Mouse (Mus musculus) hindbrain, embryonic 11.5 days (tissue): Measurements from ENCODE around the gene Kank1. TPM values are rescaled to one million over a fixed set of nuclear protein-coding genes. Genes with fewer than 3 reads are reported as not detected.
A peak's percentile ranks its signal among the peaks of the same experiment; 100 is the strongest.

Experiments
- ATAC-seq: fragments of 200-750 bp; cut with Nextera tagmentation; 2 replicates; pipeline ENCODE4 v1.8.0; 2017; ENCODE audit warnings: mild to moderate bottlenecking, moderate TSS enrichment, moderate library complexity; ENCODE audit not compliant: low FRiP score
- DNase-seq: peaks from one replicate; pipeline ENCODE4 v3.0.0-alpha.2; 2015; ENCODE audit warnings: low spot score
- H3K27ac ChIP-seq: fragments of 300-500 bp; sonication (generic); 2 replicates; pipeline ENCODE4 v1.5.1; 2014; ENCODE audit warnings: mild to moderate bottlenecking, low read depth, low read length
- H3K27me3 ChIP-seq: fragments of 300-500 bp; sonication (generic); 2 replicates; pipeline ENCODE4 v1.6.1; 2014; ENCODE audit warnings: mild to moderate bottlenecking, low read length, moderate library complexity, mixed read lengths; ENCODE audit not compliant: control insufficient read depth, insufficient read depth
- H3K36me3 ChIP-seq: fragments of 300-500 bp; sonication (generic); 2 replicates; pipeline ENCODE4 v1.6.1; 2014; ENCODE audit warnings: mild to moderate bottlenecking, low read length, moderate library complexity, mixed read lengths; ENCODE audit not compliant: control insufficient read depth, insufficient read depth
- H3K4me1 ChIP-seq: fragments of 300-500 bp; sonication (generic); replicated peaks from 2 replicates; pipeline ENCODE4 v1.6.1; 2014; ENCODE audit warnings: low read length, mixed read lengths; ENCODE audit not compliant: control insufficient read depth, insufficient read depth
- H3K4me2 ChIP-seq: fragments of 300-500 bp; sonication (generic); replicated peaks from 2 replicates; pipeline ENCODE4 v1.6.1; 2014; ENCODE audit warnings: mild to moderate bottlenecking, low read depth, low read length
- H3K4me3 ChIP-seq: fragments of 300-500 bp; sonication (generic); 2 replicates; pipeline ENCODE4 v1.5.1; 2014; ENCODE audit warnings: low read depth, low read length
- H3K9ac ChIP-seq: fragments of 300-500 bp; sonication (generic); 2 replicates; pipeline ENCODE4 v1.6.1; 2014; ENCODE audit warnings: low read depth, low read length
- H3K9me3 ChIP-seq: fragments of 300-500 bp; sonication (generic); 2 replicates; pipeline ENCODE4 v1.6.1; 2016; ENCODE audit warnings: low read length; ENCODE audit not compliant: control insufficient read depth
- WGBS: fragments of 180-500 bp; shearing (Covaris S2); extraction: QIAGEN DNeasy Blood & Tissue Kit; methylation state at CpG from one replicate; pipeline ENCODE4 v1.1.7; 2014; 5-methylcytosine and 5-hydroxymethylcytosine counted together
- polyA plus RNA-seq: library from polyadenylated mRNA; unstranded; fragments of >200 nt; fragmentation: Nextera tagmentation; extraction: Ambion mirVana; gene quantifications from 2 replicates; pipeline ENCODE4 v1.2.1, GENCODE M21; 2014

The Kank1 gene
- polyA plus RNA-seq, 1 experiment from 2014 or later: 12.0 TPM

DNA sequence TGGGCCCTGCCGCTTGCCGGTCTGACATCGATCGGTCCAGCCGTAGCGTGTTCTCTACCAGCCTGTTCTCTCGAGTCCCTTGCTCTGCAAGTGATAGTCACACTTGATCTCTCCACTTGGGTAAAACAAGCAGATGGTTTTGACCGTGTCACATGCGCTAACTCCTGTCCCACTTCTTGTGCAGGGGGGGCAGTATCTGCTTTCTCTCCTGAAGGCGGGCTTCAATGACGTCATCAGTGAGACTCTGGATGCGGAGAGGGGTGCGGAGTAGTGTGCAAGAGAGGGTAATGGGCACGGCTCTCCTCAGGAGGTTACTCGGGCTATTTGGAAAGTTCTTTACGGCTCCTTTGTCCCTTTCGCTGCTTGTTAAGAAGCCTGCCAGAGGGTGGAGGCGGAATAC is 151.1 kb downstream of the Kank1 start:
- ATAC-seq (no peak), DNase-seq (no peak)
- no peak overlapping the region for H3K4me3 ChIP-seq
- no peaks in the 10 kb centered on the region for H3K27me3 ChIP-seq
- no peak overlapping the region for H3K27ac ChIP-seq
- H3K9ac ChIP-seq: no peak overlapping the region
- no peak overlapping the region for H3K4me2 ChIP-seq
- no peaks in the 10 kb centered on the region for H3K4me1 ChIP-seq
- H3K36me3 ChIP-seq: no peaks in the 10 kb centered on the region
- WGBS: 88% methylated on average over 18 of the region's 18 CpGs
- no peaks in the 10 kb centered on the region for H3K9me3 ChIP-seq

DNA sequence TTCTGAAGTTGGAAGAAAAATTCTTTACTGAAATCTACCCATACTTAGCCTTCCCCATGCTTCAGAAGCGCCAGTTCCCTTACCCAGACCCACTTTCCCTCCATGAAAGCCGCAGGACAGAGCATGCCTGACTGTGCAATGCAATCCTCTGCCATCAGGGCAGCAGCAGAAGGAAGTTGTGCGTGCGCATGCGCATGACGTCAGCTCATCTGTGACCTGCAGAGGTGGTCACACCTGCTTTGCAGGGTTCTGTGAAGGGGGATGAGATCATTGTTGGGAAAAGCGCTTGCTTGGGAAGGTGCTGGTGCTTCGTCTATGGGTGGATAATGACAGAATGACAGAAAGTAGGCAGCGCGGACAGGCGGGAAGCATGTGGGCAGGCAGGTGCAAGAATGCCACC is 155.4 kb downstream of the Kank1 start:
- WGBS: 92% methylated on average over 11 of the region's 11 CpGs

DNA sequence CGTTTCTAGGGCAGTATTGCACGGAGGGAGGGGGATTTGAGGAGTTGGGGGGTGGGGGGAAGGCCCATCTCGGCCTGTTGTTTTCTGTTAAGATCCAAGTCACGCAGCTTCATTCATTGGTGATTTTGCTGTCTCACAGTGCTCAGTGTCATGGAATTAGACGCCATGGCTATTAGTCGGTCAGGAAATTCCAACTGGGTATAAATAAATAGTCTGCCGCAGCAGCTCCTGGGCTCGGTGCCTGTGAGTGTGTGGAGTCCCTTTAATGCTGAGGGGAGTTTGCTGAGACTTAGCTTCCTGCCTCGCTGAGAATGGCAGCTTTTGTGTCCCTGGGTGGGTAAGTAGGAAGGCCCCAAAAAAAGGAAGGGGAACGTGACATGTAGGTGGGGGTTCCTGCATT is 158.3 kb downstream of the Kank1 start:
- Histone ChIP-seq H3K27ac (peak overlapping the region; percentile 47; the same call in 1 of the 2 replicates), H3K9ac (no peak overlapping the region), H3K4me3 (no peak overlapping the region), H3K36me3 (no peaks in the 10 kb centered on the region), H3K4me1 (peaks cover 8% of the 10 kb centered on the region; the same call in 1 of the 2 replicates), H3K27me3 (no peaks in the 10 kb centered on the region), H3K9me3 (no peaks in the 10 kb centered on the region), H3K4me2 (no peak overlapping the region)
- ATAC-seq (peak; percentile 54), DNase-seq (peak; percentile 26)
- 38% methylated on average over 10 of the region's 10 CpGs for WGBS

More for the DNA sequence above, 155.4 kb downstream of the Kank1 start:
- Histone ChIP-seq H3K4me2 (no peak overlapping the region), H3K36me3 (no peaks in the 10 kb centered on the region), H3K4me3 (no peak overlapping the region), H3K9me3 (no peaks in the 10 kb centered on the region), H3K27me3 (no peaks in the 10 kb centered on the region), H3K9ac (no peak overlapping the region), H3K4me1 (no peaks in the 10 kb centered on the region; the same call in 1 of the 2 replicates), H3K27ac (no peak overlapping the region)
- no peak for DNase-seq
- no peak for ATAC-seq

DNA sequence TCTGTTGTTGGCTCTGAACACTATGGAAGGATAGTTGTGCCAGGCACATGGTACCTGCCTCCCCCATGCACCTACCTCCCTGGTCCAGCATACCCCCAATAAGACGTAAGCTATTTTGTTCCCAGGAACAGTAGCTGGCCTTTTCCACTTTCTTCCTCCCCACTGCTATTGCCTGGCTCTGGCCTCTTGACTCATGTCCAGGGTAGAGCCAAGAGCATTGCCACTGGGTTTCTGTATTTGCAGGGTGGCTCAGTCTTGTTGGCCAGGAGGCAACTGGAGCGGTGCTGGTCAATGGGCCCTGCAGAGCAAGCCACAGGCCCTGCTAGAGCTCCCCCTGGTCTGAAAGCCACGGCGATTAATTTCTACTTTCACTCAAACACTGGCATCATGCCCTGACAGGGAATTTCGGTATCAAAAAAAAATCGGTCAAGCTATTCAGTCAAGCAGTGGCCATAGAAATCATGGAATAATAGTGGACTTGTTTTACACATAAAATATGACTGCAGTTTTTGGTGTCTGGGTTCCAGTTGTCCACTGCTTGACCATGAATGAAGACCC is 160.0 kb downstream of the Kank1 start:
- DNase-seq (no peak), ATAC-seq (no peak)
- 93% methylated on average over 6 of the region's 6 CpGs for WGBS
- Histone ChIP-seq H3K4me3 (no peak overlapping the region), H3K9me3 (no peaks in the 10 kb centered on the region), H3K36me3 (no peaks in the 10 kb centered on the region), H3K4me1 (peaks cover 8% of the 10 kb centered on the region), H3K27ac (no peak overlapping the region), H3K27me3 (no peaks in the 10 kb centered on the region), H3K4me2 (no peak overlapping the region), H3K9ac (no peak overlapping the region)

DNA sequence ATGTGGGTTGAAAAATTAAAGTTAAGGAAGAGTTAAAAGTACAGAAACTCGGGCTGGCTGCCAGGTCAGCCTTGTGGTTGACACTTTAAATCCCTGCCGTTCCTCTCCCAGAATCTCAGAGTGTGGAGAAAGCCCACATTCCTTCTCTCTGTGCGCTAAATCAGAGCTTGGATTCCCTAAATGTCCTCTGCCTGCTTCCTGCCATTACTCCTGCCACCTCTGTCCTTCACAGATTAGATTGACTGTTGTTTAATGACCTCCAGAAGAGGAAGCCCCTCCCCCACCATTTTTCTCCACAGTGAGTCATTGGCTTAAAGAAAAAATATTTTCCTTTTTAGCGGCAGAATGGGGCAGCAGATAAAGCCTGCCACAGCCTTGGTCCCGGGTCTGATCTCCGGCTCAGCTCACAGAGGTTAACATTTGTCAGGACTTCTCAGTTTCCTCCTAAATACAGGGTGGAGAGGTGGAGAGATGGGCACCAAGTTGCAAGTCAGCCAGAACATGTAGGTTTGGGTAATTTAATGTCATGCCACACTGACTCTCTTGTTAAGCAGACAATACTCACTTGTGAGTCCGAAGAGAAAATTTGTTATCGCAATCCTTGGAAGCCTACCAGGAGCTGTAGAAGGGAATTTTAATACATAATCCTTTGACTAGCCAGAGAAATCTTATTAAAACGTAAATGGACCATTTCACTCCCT is 162.9 kb downstream of the Kank1 start:
- Histone ChIP-seq H3K9ac (no peak overlapping the region), H3K9me3 (no peaks in the 10 kb centered on the region), H3K36me3 (no peaks in the 10 kb centered on the region), H3K4me2 (peak overlapping the region; percentile 3; the same call in 1 of the 2 replicates), H3K27me3 (no peaks in the 10 kb centered on the region), H3K4me3 (no peak overlapping the region), H3K27ac (no peak overlapping the region; the same call in 1 of the 2 replicates), H3K4me1 (peaks cover 8% of the 10 kb centered on the region)
- peak; percentile 50 for DNase-seq
- WGBS: 27% methylated on average over 9 of the region's 9 CpGs
- ATAC-seq: 0 out of 2 replicates have a peak, but pooled peaks have one; percentile 23

DNA sequence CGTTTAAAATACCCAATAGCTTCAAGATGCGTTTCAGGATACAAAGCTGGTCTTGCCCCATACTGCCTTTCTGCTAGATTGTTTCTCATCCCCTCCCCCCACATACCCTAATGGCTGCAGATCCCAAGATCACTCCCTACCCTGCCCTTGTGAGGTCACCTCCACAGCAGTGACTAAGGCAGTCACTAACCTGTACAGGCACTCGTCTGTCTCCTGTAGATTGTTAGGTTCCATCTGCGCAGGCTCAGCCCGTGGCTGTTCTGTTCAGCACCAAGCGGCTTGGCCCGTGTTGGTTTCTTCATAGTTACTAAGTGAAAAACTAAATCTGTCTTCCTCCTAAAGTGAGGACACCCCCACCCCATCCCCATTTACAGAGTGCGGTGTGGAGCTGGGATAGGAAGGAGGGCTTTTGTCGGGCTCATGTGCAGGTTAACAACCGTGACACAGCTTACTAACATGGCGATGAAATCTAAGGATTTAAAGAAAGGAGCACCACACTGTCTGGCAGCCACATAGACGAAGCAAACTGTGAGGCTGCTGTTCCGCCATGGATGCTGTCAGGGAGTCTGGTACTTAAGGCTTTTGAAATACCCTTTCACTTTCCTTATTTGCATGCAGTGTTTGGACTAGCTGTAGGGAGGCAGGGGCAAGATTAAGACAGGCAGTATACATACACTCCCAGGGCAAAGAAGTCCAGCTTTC is 163.6 kb downstream of the Kank1 start:
- H3K27me3 ChIP-seq: no peaks in the 10 kb centered on the region
- DNase-seq (peak; percentile 46), ATAC-seq (peak; percentile 73)
- H3K4me1 ChIP-seq: peaks cover 8% of the 10 kb centered on the region
- no peaks in the 10 kb centered on the region for H3K9me3 ChIP-seq
- H3K4me2 ChIP-seq: peak overlapping the region; percentile 3; the same call in 1 of the 2 replicates
- peak overlapping the region; percentile 27 for H3K27ac ChIP-seq
- WGBS: 34% methylated on average over 13 of the region's 13 CpGs
- H3K4me3 ChIP-seq: no peak overlapping the region
- no peaks in the 10 kb centered on the region for H3K36me3 ChIP-seq
- no peak overlapping the region for H3K9ac ChIP-seq

DNA sequence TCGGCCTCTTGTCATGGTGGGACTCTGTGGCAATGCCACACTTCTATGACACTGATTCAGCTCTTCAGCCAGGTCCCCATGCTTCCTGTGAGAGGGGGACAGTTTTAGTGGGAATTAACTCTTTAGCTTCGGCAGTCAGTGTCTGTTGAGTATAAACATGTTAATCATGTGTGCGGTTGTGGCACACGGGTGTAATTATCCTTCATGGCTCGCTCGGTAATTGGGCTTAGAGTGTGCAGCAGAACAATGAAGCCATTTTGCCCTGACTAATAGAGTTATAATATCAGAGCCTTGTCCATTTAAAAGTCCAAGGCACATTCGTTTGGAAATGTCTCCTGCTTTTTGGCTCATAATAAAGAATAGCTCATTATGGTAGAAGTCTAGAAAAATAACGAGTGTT is 164.7 kb downstream of the Kank1 start:
- no peak overlapping the region for H3K9ac ChIP-seq
- ATAC-seq (no peak), DNase-seq (no peak)
- no peak overlapping the region for H3K4me3 ChIP-seq
- no peak overlapping the region for H3K4me2 ChIP-seq
- H3K4me1 ChIP-seq: peaks cover 14% of the 10 kb centered on the region
- no peaks in the 10 kb centered on the region for H3K9me3 ChIP-seq
- peaks cover 2% of the 10 kb centered on the region; the same call in 1 of the 2 replicates for H3K27me3 ChIP-seq
- H3K27ac ChIP-seq: no peak overlapping the region
- WGBS: 74% methylated on average over 8 of the region's 8 CpGs
- H3K36me3 ChIP-seq: no peaks in the 10 kb centered on the region

DNA sequence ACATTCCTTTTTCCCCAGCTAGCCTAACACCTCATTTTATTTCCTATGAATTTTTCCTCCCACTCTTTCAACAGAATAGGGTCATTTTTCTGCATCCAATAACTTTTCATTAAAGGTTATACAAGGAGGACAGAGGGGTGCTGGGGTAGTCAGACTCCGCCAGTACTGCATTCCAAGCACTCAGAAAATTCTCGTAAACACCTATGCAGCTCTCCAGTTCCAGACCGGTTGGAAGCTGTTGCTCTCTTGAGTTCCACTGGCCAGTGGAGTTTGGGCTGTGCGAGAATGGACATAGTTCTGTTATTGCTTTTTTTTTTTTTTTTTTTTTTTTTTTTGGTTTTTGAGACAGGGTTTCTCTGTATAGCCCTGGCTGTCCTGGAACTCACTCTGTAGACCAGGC is 167.4 kb downstream of the Kank1 start:
- Histone ChIP-seq H3K9me3 (no peaks in the 10 kb centered on the region), H3K36me3 (no peaks in the 10 kb centered on the region), H3K27ac (no peak overlapping the region), H3K4me3 (no peak overlapping the region), H3K4me2 (no peak overlapping the region), H3K4me1 (peaks cover 13% of the 10 kb centered on the region), H3K27me3 (peaks cover 2% of the 10 kb centered on the region; the same call in 1 of the 2 replicates), H3K9ac (no peak overlapping the region)
- 93% methylated on average over 4 of the region's 4 CpGs for WGBS
- ATAC-seq (no peak), DNase-seq (no peak)
